Mouse (Mus musculus): ENCODE data around the gene Tmem119. TPM values are rescaled to one million over a fixed set of nuclear protein-coding genes. Genes with fewer than 3 reads are reported as not detected.
A peak's percentile ranks its signal among the peaks of the same experiment; 100 is the strongest.

Gene Tmem119
- polyA plus RNA-seq, 1 experiment: not detected

DNA sequence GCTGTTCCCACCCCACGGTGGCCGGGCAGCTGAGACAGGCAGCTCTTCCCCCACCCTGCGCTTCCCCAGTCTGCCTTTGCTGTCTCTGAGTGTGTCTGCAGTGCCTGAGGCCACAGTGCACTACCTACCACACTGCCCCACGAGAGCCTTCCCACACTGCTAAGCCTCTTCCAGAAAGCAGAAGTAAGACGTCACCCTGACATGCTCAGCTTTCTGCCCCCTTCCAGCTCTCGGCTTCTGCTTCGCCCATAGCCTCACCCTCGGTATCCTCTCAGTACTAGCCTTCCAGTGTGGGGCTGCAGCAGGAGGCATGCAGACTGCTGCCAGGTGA is 23.5 kb downstream of the Tmem119 start:
- 84% methylated on average over 8 of the region's 8 CpGs for WGBS
- no peak overlapping the region for H3K27ac ChIP-seq (ENCODE audit: insufficient read depth, low read depth, low read length)
- no peak overlapping the region for H3K4me3 ChIP-seq (ENCODE audit: insufficient read depth, low read depth, low read length)
- peaks cover 4% of the 10 kb centered on the region for H3K4me1 ChIP-seq (ENCODE audit: control insufficient read depth, insufficient read depth, low read length)
- TF ChIP-seq POLR2A (IDR thresholded peaks at IDR 0.05; ENCODE audit: insufficient read depth, low read depth, low read length): no peak
- TF ChIP-seq CTCF (IDR thresholded peaks at IDR 0.05; ENCODE audit: insufficient read depth, low read depth, low read length): no peak

GRCm38 (mm10) chr5:113776128-113776895 is 24.0 kb downstream of the Tmem119 start:
- Histone ChIP-seq H3K4me3 (ENCODE audit: insufficient read depth, low read depth, low read length) (no peak overlapping the region), H3K27ac (ENCODE audit: insufficient read depth, low read depth, low read length) (no peak overlapping the region), H3K4me1 (ENCODE audit: control insufficient read depth, insufficient read depth, low read length) (peaks cover 4% of the 10 kb centered on the region)
- 92% methylated on average over 15 of the region's 15 CpGs for WGBS
- TF ChIP-seq CTCF (IDR thresholded peaks at IDR 0.05; ENCODE audit: insufficient read depth, low read depth, low read length) (no peak), POLR2A (IDR thresholded peaks at IDR 0.05; ENCODE audit: insufficient read depth, low read depth, low read length) (no peak)

DNA sequence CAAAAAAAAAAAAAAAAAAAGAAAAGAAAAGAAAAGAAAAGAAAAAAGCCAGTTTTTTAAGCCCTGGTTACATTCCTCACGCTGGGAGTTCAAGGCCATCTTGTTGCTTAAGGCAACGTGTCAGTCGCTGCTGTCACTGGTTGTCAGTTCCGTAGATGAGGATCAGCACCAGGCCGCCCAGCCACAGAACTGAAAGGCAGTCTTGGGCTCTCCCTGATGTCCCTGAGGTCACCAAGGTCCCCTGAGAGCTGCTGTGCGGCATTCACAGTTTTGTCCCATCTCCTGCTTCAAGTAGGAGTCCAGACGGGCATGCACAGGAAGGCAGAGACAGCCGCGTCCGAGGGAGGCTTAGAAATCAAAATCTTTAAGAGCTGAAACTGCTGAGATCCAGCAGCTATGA is 24.7 kb downstream of the Tmem119 start:
- TF ChIP-seq CTCF (IDR thresholded peaks at IDR 0.05; ENCODE audit: insufficient read depth, low read depth, low read length): no peak
- TF ChIP-seq POLR2A (IDR thresholded peaks at IDR 0.05; ENCODE audit: insufficient read depth, low read depth, low read length): no peak
- no peak overlapping the region for H3K27ac ChIP-seq (ENCODE audit: insufficient read depth, low read depth, low read length)

GRCm38 (mm10) chr5:113773664-113774063 is 26.7 kb downstream of the Tmem119 start:
- Histone ChIP-seq H3K4me1 (ENCODE audit: control insufficient read depth, insufficient read depth, low read length) (peaks cover 14% of the 10 kb centered on the region), H3K27ac (ENCODE audit: insufficient read depth, low read depth, low read length) (no peak overlapping the region), H3K4me3 (ENCODE audit: insufficient read depth, low read depth, low read length) (peak overlapping the region; percentile 92)
- WGBS: 0% methylated on average over 7 of the region's 7 CpGs
- peak; percentile 92 for TF ChIP-seq CTCF (IDR thresholded peaks at IDR 0.05; ENCODE audit: insufficient read depth, low read depth, low read length)
- no peak for TF ChIP-seq POLR2A (IDR thresholded peaks at IDR 0.05; ENCODE audit: insufficient read depth, low read depth, low read length)

More for the DNA sequence above, 24.7 kb downstream of the Tmem119 start:
- Histone ChIP-seq H3K4me3 (ENCODE audit: insufficient read depth, low read depth, low read length) (no peak overlapping the region), H3K4me1 (ENCODE audit: control insufficient read depth, insufficient read depth, low read length) (peaks cover 1% of the 10 kb centered on the region; the same call in 1 of the 2 replicates)
- WGBS: 94% methylated on average over 10 of the region's 10 CpGs

DNA sequence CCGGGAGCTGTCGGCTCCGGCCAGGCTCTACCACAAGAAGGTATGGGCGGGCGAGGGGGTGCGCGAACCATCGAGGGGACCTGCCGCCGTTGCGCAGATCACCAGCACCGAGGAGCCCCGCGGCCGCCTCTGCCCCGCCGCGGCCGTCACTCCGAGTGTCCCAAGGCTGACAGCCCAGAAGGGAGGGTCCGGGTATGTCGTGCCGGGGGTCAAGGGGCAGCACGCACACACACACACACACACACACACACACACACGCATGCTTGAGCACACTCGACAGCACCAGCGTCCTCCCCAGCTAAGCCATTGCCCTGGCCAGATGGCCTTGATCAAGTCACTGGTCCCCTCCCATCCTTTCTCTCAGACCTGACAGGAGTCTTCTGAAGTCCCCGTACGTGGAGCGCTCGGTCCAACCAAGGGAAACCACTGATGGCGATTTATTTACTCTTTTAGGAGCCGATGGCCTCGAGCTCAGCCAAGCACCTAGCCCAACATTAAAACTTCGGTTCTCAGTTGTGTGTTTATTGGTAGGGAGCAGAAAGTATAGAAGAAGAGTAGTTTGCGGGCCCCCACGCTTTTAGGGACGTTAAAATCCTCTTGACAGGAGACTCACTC is 27.3 kb downstream of the Tmem119 start:
- TF ChIP-seq CTCF (IDR thresholded peaks at IDR 0.05; ENCODE audit: insufficient read depth, low read depth, low read length): no peak
- TF ChIP-seq POLR2A (IDR thresholded peaks at IDR 0.05; ENCODE audit: insufficient read depth, low read depth, low read length): no peak
- peaks cover 18% of the 10 kb centered on the region for H3K4me1 ChIP-seq (ENCODE audit: control insufficient read depth, insufficient read depth, low read length)
- 1% methylated on average over 38 of the region's 38 CpGs for WGBS
- H3K27ac ChIP-seq (ENCODE audit: insufficient read depth, low read depth, low read length): no peak overlapping the region
- peak overlapping the region; percentile 92 for H3K4me3 ChIP-seq (ENCODE audit: insufficient read depth, low read depth, low read length)

GRCm38 (mm10) chr5:113772450-113772895 is 27.8 kb downstream of the Tmem119 start, which contains the start of the genes Sart3 and Iscu:
Gene Sart3 (minus strand): TSS chr5:113772510.
Gene Iscu (plus strand): TSS chr5:113772748.
- WGBS: under 1% methylated on average over 49 of the region's 49 CpGs
- TF ChIP-seq POLR2A (IDR thresholded peaks at IDR 0.05; ENCODE audit: insufficient read depth, low read depth, low read length) (peak; percentile 78), CTCF (IDR thresholded peaks at IDR 0.05; ENCODE audit: insufficient read depth, low read depth, low read length) (no peak)
- Histone ChIP-seq H3K4me3 (ENCODE audit: insufficient read depth, low read depth, low read length) (peak within 1 kb of the TSS; percentile 92), H3K4me1 (ENCODE audit: control insufficient read depth, insufficient read depth, low read length) (peaks cover 18% of the 10 kb centered on the region), H3K27ac (ENCODE audit: insufficient read depth, low read depth, low read length) (peak within 1 kb of the TSS; percentile 98)

GRCm38 (mm10) chr5:113771213-113772162 is 28.8 kb downstream of the Tmem119 start:
- no peak for TF ChIP-seq CTCF (IDR thresholded peaks at IDR 0.05; ENCODE audit: insufficient read depth, low read depth, low read length)
- peak; percentile 47; the same call in 1 of the 2 replicates for TF ChIP-seq POLR2A (IDR thresholded peaks at IDR 0.05; ENCODE audit: insufficient read depth, low read depth, low read length)
- under 1% methylated on average over 97 of the region's 97 CpGs for WGBS
- Histone ChIP-seq H3K4me3 (ENCODE audit: insufficient read depth, low read depth, low read length) (peak overlapping the region; percentile 84), H3K27ac (ENCODE audit: insufficient read depth, low read depth, low read length) (peak overlapping the region; percentile 98), H3K4me1 (ENCODE audit: control insufficient read depth, insufficient read depth, low read length) (peaks cover 18% of the 10 kb centered on the region)

- H3K27ac ChIP-seq (ENCODE audit: insufficient read depth, low read depth, low read length): no peak overlapping the region
- 83% methylated on average over 8 of the region's 8 CpGs for WGBS
- peaks cover 20% of the 10 kb centered on the region for H3K4me1 ChIP-seq (ENCODE audit: control insufficient read depth, insufficient read depth, low read length)
- no peak overlapping the region for H3K4me3 ChIP-seq (ENCODE audit: insufficient read depth, low read depth, low read length)
- TF ChIP-seq POLR2A (IDR thresholded peaks at IDR 0.05; ENCODE audit: insufficient read depth, low read depth, low read length): no peak
These were observed 31.5 kb downstream of the Tmem119 start for GRCm38 (mm10) chr5:113768806-113769205.
